Mouse (Mus musculus) skeletal muscle tissue, adult 2 months (tissue): Measurements from ENCODE around the gene Olfr131.
"Not testable (repeated sequence)": the region's sequence is repeated elsewhere in the genome, so short reads cannot be mapped to it uniquely, and the experiment has no call there.

Source experiments
- DNase-seq: peaks from one replicate; pipeline ENCODE4 v3.0.0-alpha.2; 2012; ENCODE audit warnings: low read depth, low spot score

Olfr131 gene

DNA sequence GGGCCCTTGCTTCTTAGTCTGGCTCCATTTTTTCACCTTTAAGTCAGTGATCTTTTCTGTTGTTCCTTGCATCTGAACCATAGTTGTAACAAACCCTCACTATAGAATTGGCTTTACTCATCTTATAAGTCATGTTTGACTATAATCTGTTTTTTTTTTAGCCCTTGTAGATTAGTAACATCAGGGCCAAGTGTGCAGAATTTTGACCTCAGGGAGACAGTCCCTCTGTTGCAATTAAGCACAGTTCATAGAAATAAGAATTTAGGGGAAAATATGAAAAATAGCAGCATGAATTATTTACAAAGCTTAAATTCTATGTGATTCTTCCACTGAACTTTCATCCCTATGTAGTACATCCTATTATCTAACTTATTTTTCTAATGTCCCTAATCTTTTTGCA lies at the start of gene Olfr131:
TSS of gene Olfr131 (minus strand) at position 101 of the 400 bp plus-strand sequence.
- no peak for DNase-seq

DNA sequence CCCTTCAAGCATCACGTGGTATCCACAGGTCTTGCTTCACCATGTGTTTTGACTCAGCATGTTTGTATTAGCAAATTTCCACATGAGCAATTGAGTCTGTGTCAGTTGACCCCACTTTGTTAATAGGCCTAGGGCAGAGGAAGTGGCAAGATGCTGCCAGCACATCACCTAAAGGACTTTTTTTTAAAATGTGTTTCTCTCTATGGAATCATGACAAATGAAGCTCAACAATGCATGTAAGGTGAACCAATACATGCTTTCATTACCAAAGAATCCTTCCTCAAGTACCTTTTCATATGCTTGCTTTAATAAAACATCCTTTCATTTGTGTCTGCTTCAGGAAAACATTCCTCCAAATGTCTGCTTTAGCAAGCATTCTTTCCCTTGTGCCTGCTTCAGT lies 45.9 kb upstream of the Olfr131 start, which contains the start of gene Olfr132:
TSS of gene Olfr132 (minus strand) at position 101 of the 400 bp plus-strand sequence.
- DNase-seq: no peak

DNA sequence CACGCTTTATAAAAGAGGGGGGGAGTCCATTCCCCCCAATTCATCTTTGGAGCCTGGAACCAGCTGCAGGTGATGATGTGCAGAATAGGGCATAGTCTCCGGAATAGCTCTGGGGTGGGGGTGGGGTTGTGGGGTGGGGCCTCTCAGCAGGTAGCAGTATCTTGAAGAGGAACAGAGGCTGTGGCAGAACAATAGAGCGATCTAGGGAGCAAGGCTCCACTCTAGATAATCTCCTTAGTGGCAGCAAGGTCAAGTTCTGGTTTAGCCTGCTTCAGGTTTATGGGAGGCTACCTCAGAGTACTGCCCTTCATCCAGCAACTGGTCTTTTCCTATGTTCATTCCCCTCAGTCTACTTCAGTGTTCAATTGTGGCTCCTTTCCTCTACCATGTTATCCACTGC lies 36.9 kb upstream of the Olfr131 start:
- not testable (repeated sequence) for DNase-seq

DNA sequence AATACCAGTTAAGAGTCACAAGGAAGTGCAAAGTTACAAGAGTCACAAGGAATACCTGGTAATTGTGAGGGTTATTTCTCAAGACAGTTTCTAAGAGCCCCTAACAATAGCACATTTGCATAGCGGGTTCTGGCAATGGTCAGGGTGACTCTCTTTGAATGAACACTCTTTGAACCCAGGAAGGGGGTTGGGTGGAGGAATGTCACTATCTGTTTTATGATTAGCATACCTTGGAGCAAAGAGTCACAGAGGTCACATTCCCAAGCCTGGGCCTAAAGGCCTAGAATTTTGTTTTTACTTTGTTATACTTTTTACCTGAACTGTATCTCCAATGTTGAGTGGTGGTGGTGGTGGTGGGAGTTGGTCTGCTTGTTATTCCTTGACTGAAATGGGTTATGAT lies 35.7 kb upstream of the Olfr131 start:
- not testable (repeated sequence) for DNase-seq

DNA sequence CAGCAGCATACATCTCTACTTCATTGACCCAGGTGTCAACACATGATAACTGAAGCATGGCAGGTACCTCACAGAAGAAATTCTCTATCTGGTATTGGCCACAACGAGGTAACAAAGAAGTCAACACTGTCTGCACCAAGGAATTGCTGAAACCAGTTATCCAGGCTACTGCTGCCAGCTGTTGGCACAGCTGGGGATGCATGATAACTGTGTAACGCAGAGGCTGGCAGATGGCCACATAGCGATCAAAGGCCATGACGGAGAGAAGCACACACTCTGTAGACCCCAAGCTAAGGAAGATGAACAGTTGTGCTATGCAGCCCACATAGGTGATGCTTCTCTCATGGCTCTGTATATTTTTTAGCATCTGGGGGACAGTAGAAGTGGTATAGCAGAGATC lies 6.1 kb downstream of the Olfr131 start:
- no peak for DNase-seq

DNA sequence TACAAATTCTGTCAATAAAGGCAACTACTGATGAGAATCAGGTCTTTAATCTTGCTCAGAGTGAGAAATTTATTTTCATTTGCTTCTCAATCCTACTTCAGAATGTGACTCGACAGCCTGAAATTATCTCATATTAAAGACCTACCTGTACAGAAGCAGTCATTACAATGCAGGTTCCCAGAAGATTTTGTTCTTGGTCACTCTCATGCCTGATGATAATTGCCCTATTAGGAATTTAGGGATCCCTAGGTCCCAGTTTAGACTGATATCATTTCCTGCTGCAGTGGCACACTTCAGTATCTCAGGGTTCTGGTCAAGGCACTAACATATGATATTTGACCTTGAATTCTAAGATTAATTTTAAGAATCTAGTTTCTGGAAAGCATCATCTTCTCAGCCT lies 24.9 kb downstream of the Olfr131 start, which contains the start of gene Olfr130:
TSS of gene Olfr130 (plus strand) at position 301 of the 400 bp plus-strand sequence.
- DNase-seq: no peak

DNA sequence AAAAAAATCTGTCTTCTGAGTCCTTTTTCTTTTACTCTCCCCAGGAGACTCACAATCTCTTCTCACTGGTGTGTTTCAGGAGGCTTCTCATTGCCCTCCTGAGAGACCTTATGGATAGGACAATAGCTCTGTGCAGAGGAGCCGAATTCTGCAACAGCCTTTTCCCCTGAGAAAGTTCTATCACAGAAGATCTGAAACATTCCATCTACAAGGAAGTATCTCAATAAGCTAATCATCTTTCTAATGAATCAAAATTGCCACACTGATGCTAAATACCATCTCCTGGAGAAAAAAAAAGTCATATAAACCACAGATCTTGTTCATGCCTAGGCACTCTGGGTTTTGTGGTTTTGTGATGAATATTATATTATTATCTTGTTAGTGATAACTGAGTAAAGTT lies 28.5 kb downstream of the Olfr131 start, which contains the start of gene Olfr129:
TSS of gene Olfr129 (minus strand) at position 101 of the 400 bp plus-strand sequence.
- DNase-seq: no peak
